ENCODE assay signal across 16 mouse cellular contexts in the genomic region with DNA sequence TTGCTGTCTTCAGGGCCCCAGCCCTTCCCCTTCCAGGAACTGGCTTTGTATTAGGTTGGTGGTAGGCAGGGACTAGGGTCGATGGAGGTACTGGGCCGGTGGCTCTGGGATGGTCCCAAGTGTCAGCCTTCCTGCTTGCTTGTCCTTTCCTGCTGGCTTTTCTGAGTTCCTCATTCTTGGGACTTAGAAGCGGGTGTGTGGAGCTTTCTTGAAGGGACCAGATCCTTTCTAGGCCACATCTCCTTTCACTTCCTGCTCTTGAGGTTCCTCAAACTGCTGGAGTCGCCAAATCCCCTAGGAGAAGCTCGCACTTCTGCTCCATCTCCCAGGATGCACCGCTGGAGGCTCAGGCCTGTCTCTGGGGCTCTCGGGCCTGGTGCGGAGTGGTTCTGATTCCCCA. TPM values are rescaled to one million over a fixed set of nuclear protein-coding genes. Genes with fewer than 3 reads are reported as not detected.
A peak's percentile ranks its signal among the peaks of the same experiment; 100 is the strongest.
DNase-seq lines count a peak whose midpoint lies in the region; ATAC-seq and TF ChIP-seq lines count a peak whose summit lies in the region.
"Had no signal": no experiment of that assay in that cellular context is flagged by ENCODE, and none has a peak within 500 bp of the region (broad histone marks: within the 10 kb centered on the region; RNA-seq: fewer than 3 reads in every experiment).

No protein-coding gene starts in this region.

- no peak; the same call in 1 of the 2 replicates for ATAC-seq in stomach, postnatal 0 days (ENCODE audit: low FRiP score, low TSS enrichment)

- H3K4me1 ChIP-seq in testis, adult 2 months (ENCODE audit: control insufficient read depth, insufficient read depth, low read length): peaks cover 3% of the 10 kb centered on the region
- no peaks in the 10 kb centered on the region for H3K4me1 ChIP-seq in stomach, postnatal 0 days (replicated peaks; ENCODE audit: control insufficient read depth, insufficient read depth)
- H3K4me1 ChIP-seq: limb, embryonic 12.5 days; neural tube, embryonic 15.5 days had no signal

- 78% methylated on average over 8 of the region's 8 CpGs for WGBS in stomach, postnatal 0 days

- 0 out of 2 replicates have a peak, but pooled peaks have one; percentile 17 for TF ChIP-seq POLR2A in testis, adult 2 months (IDR thresholded peaks at IDR 0.05; ENCODE audit: control insufficient read depth, low read depth, low read length)

- no peak overlapping the region for H3K27ac ChIP-seq in testis, adult 2 months (ENCODE audit: control insufficient read depth, insufficient read depth, low read depth, low read length)
- no peak overlapping the region for H3K27ac ChIP-seq in stomach, postnatal 0 days (replicated peaks)
- H3K27ac ChIP-seq: limb, embryonic 12.5 days; neural tube, embryonic 15.5 days had no signal

- no peak for TF ChIP-seq EP300 in stomach, postnatal 0 days (optimal IDR thresholded peaks at IDR 0.05)

- no peak overlapping the region for H3K4me3 ChIP-seq in testis, adult 2 months (ENCODE audit: control insufficient read depth, low read depth, low read length)
- H3K4me3 ChIP-seq in stomach, postnatal 0 days (ENCODE audit: low read depth, low read length): no peak overlapping the region
- H3K4me3 ChIP-seq: limb, embryonic 12.5 days; neural tube, embryonic 15.5 days had no signal

- H3K4me2 ChIP-seq in stomach, postnatal 0 days (replicated peaks; ENCODE audit: low read depth): no peak overlapping the region
- H3K4me2 ChIP-seq: limb, embryonic 12.5 days; neural tube, embryonic 15.5 days had no signal

- no peaks in the 10 kb centered on the region for H3K9me3 ChIP-seq in stomach, postnatal 0 days (ENCODE audit: control insufficient read depth, low read length)
- H3K9me3 ChIP-seq: limb, embryonic 12.5 days; neural tube, embryonic 15.5 days had no signal

- H3K9ac ChIP-seq in stomach, postnatal 0 days (ENCODE audit: low read length): no peak overlapping the region
- H3K9ac ChIP-seq: limb, embryonic 12.5 days; neural tube, embryonic 15.5 days had no signal

- H3K36me3 ChIP-seq in testis, adult 2 months (ENCODE audit: control insufficient read depth, insufficient read depth, low read length): no peaks in the 10 kb centered on the region
- H3K36me3 ChIP-seq in stomach, postnatal 0 days (ENCODE audit: control insufficient read depth, insufficient read depth, low read length): no peaks in the 10 kb centered on the region
- H3K36me3 ChIP-seq: limb, embryonic 12.5 days; neural tube, embryonic 15.5 days had no signal

- no peaks in the 10 kb centered on the region for H3K27me3 ChIP-seq in testis, adult 2 months (ENCODE audit: control insufficient read depth, insufficient read depth, low read length)
- no peaks in the 10 kb centered on the region; the same call in 1 of the 2 replicates for H3K27me3 ChIP-seq in stomach, postnatal 0 days (ENCODE audit: control insufficient read depth, insufficient read depth, low read length)
- H3K27me3 ChIP-seq: limb, embryonic 12.5 days; neural tube, embryonic 15.5 days had no signal

- peak; percentile 38 for DNase-seq in heart, adult 8-10 months (ENCODE audit: low spot score)
- no peak for DNase-seq in heart, postnatal 4 days
- no peak for DNase-seq in testis, postnatal 14 days (ENCODE audit: low spot score)
- DNase-seq in heart, postnatal 36 days: peak; percentile 18 to 25
- DNase-seq in left cerebral cortex, adult 18-20 months (ENCODE audit: low spot score in 2 of 2): no peak
- DNase-seq in stomach, postnatal 0 days (ENCODE audit: low spot score): no peak
- DNase-seq in embryo, embryonic 10.5 days (ENCODE audit: low spot score): no peak
- DNase-seq: adrenal gland, postnatal 36 days; cerebellum, adult 2 months; layer of hippocampus, postnatal 36 days had no signal

- no peak for TF ChIP-seq CTCF in testis, adult 2 months (IDR thresholded peaks at IDR 0.05; ENCODE audit: control insufficient read depth, insufficient read depth, insufficient replicate concordance, low read depth, low read length)
- no peak for TF ChIP-seq CTCF in stomach, postnatal 0 days (IDR thresholded peaks at IDR 0.05; ENCODE audit: low read depth)

- intact Hi-C loops in heart, postnatal 36 days (cut with DNase I): no loop called here

RNA-seq across cellular contexts. Expression of a gene that starts 7.9 kb away (rescaled TPM):
- under 1 TPM in 1 of 4 experiments, not detected in 3; 0.34 TPM for total RNA-seq in heart, adult 8-10 months (2022)
- not detected for total RNA-seq in heart, postnatal 4 days (2021)
- polyA plus RNA-seq in testis, adult 2 months (2012; rRNA removed): 0.18 and 0.58 TPM in 2 replicates
- total RNA-seq in heart, postnatal 36 days (2021): not detected
- total RNA-seq in left cerebral cortex, adult 18-20 months (2021): not detected
- 0.19 and 0.30 TPM in 2 replicates for polyA plus RNA-seq in stomach, postnatal 0 days (2015; fragmentation: Nextera tagmentation; extraction: Ambion mirVana)
- total RNA-seq: layer of hippocampus, postnatal 36 days; midbrain, postnatal 0 days had no signal
- polyA plus RNA-seq: heart, postnatal 0 days; limb, embryonic 12.5 days; lung, embryonic 16.5 days; midbrain, postnatal 0 days; neural tube, embryonic 15.5 days had no signal

RNA-seq across cellular contexts. Expression of a gene that starts 30.7 kb away (rescaled TPM):
- total RNA-seq in heart, adult 8-10 months (2022): not detected
- total RNA-seq in heart, postnatal 4 days (2021): not detected
- 1.00 and 1.4 TPM in 2 replicates for polyA plus RNA-seq in testis, adult 2 months (2012; rRNA removed)
- total RNA-seq in heart, postnatal 36 days (2021): not detected
- 1 to 10 TPM; 2.2 to 3.8 TPM for total RNA-seq in left cerebral cortex, adult 18-20 months (2021)
- polyA plus RNA-seq in stomach, postnatal 0 days (2015; fragmentation: Nextera tagmentation; extraction: Ambion mirVana): 0.70 and 0.83 TPM in 2 replicates
- polyA plus RNA-seq: heart, postnatal 0 days; lung, embryonic 16.5 days had no signal

RNA-seq across cellular contexts. Expression of a gene that starts 45.6 kb away (rescaled TPM):
- total RNA-seq in heart, adult 8-10 months (2022): 1 to 10 TPM; 2.6 to 4.5 (median 3.2) TPM
- under 1 TPM; 0.29 to 0.50 TPM for total RNA-seq in heart, postnatal 4 days (2021)
- 0.91 and 1.4 TPM in 2 replicates for polyA plus RNA-seq in testis, adult 2 months (2012; rRNA removed)
- total RNA-seq in heart, postnatal 36 days (2021): 1 to 10 TPM; 4.2 to 5.8 TPM
- 1 to 10 TPM; 1.0 TPM for total RNA-seq in left cerebral cortex, adult 18-20 months (2021)
- 0.48 and 0.68 TPM in 2 replicates for polyA plus RNA-seq in stomach, postnatal 0 days (2015; fragmentation: Nextera tagmentation; extraction: Ambion mirVana)
- polyA plus RNA-seq: heart, postnatal 0 days; limb, embryonic 12.5 days had no signal

Comparison
In these comparisons a context has a peak if more than half of its experiments do, and no peak if none do; other contexts are left out.
1. DNase-seq: peak in heart, adult 8-10 months (single experiment) and heart, postnatal 36 days (2 of 2); none in heart, postnatal 4 days (single experiment), testis, postnatal 14 days (single experiment), left cerebral cortex, adult 18-20 months (0 of 2), stomach, postnatal 0 days (single experiment) and embryo, embryonic 10.5 days (single experiment).